Mouse (Mus musculus) liver, adult 2 months (tissue): ENCODE measurements around the gene AI661453.

Experiments used
- CTCF ChIP-seq: fragments of 200-500 bp; IDR thresholded peaks from 2 replicates; pipeline ENCODE4 v1.5.1; 2011; ENCODE audit warnings: low read depth, low read length, control low read depth
- POLR2A ChIP-seq: fragments of 200-500 bp; IDR thresholded peaks from 2 replicates; pipeline ENCODE4 v1.6.1; 2011; ENCODE audit warnings: low read length, control low read depth; ENCODE audit not compliant: insufficient read depth; ENCODE audit errors: extremely low read depth

GRCm38 (mm10) chr17:47450880-47451565 lies 14.6 kb downstream of the AI661453 start:
- TF ChIP-seq CTCF (no peak), POLR2A (no peak)
